25 mouse cellular contexts compared by ENCODE assay signal in genomic region chr13:93951555-93951954, GRCm38 (mm10).
DNase-seq lines count a peak whose midpoint lies in the region; ATAC-seq lines count a peak whose summit lies in the region.
"Had no signal": no experiment of that assay in that cellular context is flagged by ENCODE, and none has a peak within 500 bp of the region (broad histone marks: within the 10 kb centered on the region; RNA-seq: fewer than 3 reads in every experiment).

No protein-coding gene starts in this region.

- H3K9ac ChIP-seq in heart, embryonic 12.5 days: no peak overlapping the region
- H3K9ac ChIP-seq in heart, embryonic 15.5 days: no peak overlapping the region
- no peak overlapping the region for H3K9ac ChIP-seq in midbrain, embryonic 13.5 days (replicated peaks)
- H3K9ac ChIP-seq: embryonic facial prominence, embryonic 13.5 days; forebrain, embryonic 12.5 days; forebrain, embryonic 15.5 days; hindbrain, embryonic 12.5 days; hindbrain, embryonic 15.5 days had no signal

- no peaks in the 10 kb centered on the region for H3K9me3 ChIP-seq in heart, embryonic 12.5 days (replicated peaks)
- H3K9me3 ChIP-seq in heart, embryonic 15.5 days (replicated peaks): no peaks in the 10 kb centered on the region
- no peaks in the 10 kb centered on the region for H3K9me3 ChIP-seq in midbrain, embryonic 10.5 days (replicated peaks)
- H3K9me3 ChIP-seq in midbrain, embryonic 13.5 days: no peaks in the 10 kb centered on the region
- H3K9me3 ChIP-seq: embryonic facial prominence, embryonic 10.5 days; embryonic facial prominence, embryonic 13.5 days; forebrain, embryonic 12.5 days; forebrain, embryonic 15.5 days; G1E; hindbrain, embryonic 12.5 days; hindbrain, embryonic 15.5 days had no signal

- DNase-seq in heart, adult 11 months: peak; percentile 72
- DNase-seq in heart, postnatal 14 days: no peak
- no peak for DNase-seq in heart, postnatal 25 days (ENCODE audit: low spot score)
- no peak for DNase-seq in heart, postnatal 10 days
- DNase-seq in midbrain, embryonic 10.5 days (ENCODE audit: low spot score): no peak
- DNase-seq: B cell, adult 2 months; cerebellum, adult 11-12 months; cerebellum, adult 8-10 months; cerebellum, postnatal 10 days; cerebellum, postnatal 36 days; gastrocnemius, postnatal 25 days had no signal

- no peaks in the 10 kb centered on the region for H3K27me3 ChIP-seq in heart, embryonic 12.5 days (replicated peaks)
- no peaks in the 10 kb centered on the region for H3K27me3 ChIP-seq in heart, embryonic 15.5 days
- no peaks in the 10 kb centered on the region for H3K27me3 ChIP-seq in midbrain, embryonic 10.5 days (ENCODE audit: low read depth, poor library complexity, severe bottlenecking)
- H3K27me3 ChIP-seq in midbrain, embryonic 13.5 days: no peaks in the 10 kb centered on the region
- H3K27me3 ChIP-seq: CH12.LX; embryonic facial prominence, embryonic 13.5 days; forebrain, embryonic 12.5 days; forebrain, embryonic 15.5 days; hindbrain, embryonic 12.5 days; hindbrain, embryonic 15.5 days; Patski had no signal

- peaks cover 25% of the 10 kb centered on the region for H3K4me1 ChIP-seq in heart, embryonic 12.5 days (replicated peaks)
- H3K4me1 ChIP-seq in heart, embryonic 15.5 days (replicated peaks): peaks cover 16% of the 10 kb centered on the region
- no peaks in the 10 kb centered on the region for H3K4me1 ChIP-seq in midbrain, embryonic 10.5 days
- no peaks in the 10 kb centered on the region for H3K4me1 ChIP-seq in midbrain, embryonic 13.5 days (replicated peaks)
- H3K4me1 ChIP-seq: forebrain, embryonic 12.5 days; forebrain, embryonic 15.5 days; hindbrain, embryonic 12.5 days; hindbrain, embryonic 15.5 days had no signal

- WGBS in heart, embryonic 12.5 days: 5% methylated on average over 6 of the region's 6 CpGs
- WGBS in heart, embryonic 15.5 days: 16% methylated on average over 6 of the region's 6 CpGs
- WGBS in midbrain, embryonic 10.5 days: 61% methylated on average over 6 of the region's 6 CpGs
- WGBS in midbrain, embryonic 13.5 days: 71% methylated on average over 6 of the region's 6 CpGs

- peak overlapping the region; percentile 20 for H3K4me2 ChIP-seq in heart, embryonic 12.5 days
- no peak overlapping the region for H3K4me2 ChIP-seq in heart, embryonic 15.5 days
- no peak overlapping the region for H3K4me2 ChIP-seq in midbrain, embryonic 13.5 days (replicated peaks)
- H3K4me2 ChIP-seq: embryonic facial prominence, embryonic 13.5 days; forebrain, embryonic 12.5 days; forebrain, embryonic 15.5 days; hindbrain, embryonic 12.5 days; hindbrain, embryonic 15.5 days had no signal

- no peak overlapping the region for H3K4me3 ChIP-seq in heart, embryonic 12.5 days
- no peak overlapping the region for H3K4me3 ChIP-seq in heart, embryonic 15.5 days
- no peak overlapping the region for H3K4me3 ChIP-seq in midbrain, embryonic 10.5 days
- no peak overlapping the region for H3K4me3 ChIP-seq in midbrain, embryonic 13.5 days (replicated peaks)
- H3K4me3 ChIP-seq: embryonic facial prominence, embryonic 10.5 days; embryonic facial prominence, embryonic 13.5 days; erythroblast, embryonic 14.5 days; forebrain, embryonic 12.5 days; forebrain, embryonic 15.5 days; hindbrain, embryonic 12.5 days; hindbrain, embryonic 15.5 days had no signal

- no peaks in the 10 kb centered on the region for H3K36me3 ChIP-seq in heart, embryonic 12.5 days
- no peaks in the 10 kb centered on the region for H3K36me3 ChIP-seq in heart, embryonic 15.5 days
- H3K36me3 ChIP-seq in midbrain, embryonic 10.5 days: no peaks in the 10 kb centered on the region
- H3K36me3 ChIP-seq in midbrain, embryonic 13.5 days: no peaks in the 10 kb centered on the region
- H3K36me3 ChIP-seq: embryonic facial prominence, embryonic 10.5 days; embryonic facial prominence, embryonic 13.5 days; forebrain, embryonic 12.5 days; forebrain, embryonic 15.5 days; G1E; hindbrain, embryonic 12.5 days; hindbrain, embryonic 15.5 days had no signal

- 0 out of 2 replicates have a peak, but pooled peaks have one; percentile 15 for ATAC-seq in heart, embryonic 12.5 days (ENCODE audit: insufficient number of reproducible peaks, low FRiP score)
- no peak for ATAC-seq in heart, embryonic 15.5 days (replicated peaks; ENCODE audit: insufficient number of reproducible peaks, insufficient read depth, low FRiP score, low read depth)
- ATAC-seq in midbrain, embryonic 13.5 days: no peak
- ATAC-seq: forebrain, embryonic 15.5 days; intestine, postnatal 0 days; Patski had no signal

- intact Hi-C loops in heart, postnatal 14 days (cut with DNase I): no loop called here
- intact Hi-C loops in heart, postnatal 25 days (cut with DNase I): no loop called here
- intact Hi-C loops in heart, postnatal 10 days (cut with DNase I): no loop called here

- H3K27ac ChIP-seq in heart, embryonic 12.5 days (ENCODE audit: poor library complexity, severe bottlenecking): peak overlapping the region; percentile 65
- peak overlapping the region; percentile 25; the same call in 1 of the 2 replicates for H3K27ac ChIP-seq in heart, embryonic 15.5 days
- H3K27ac ChIP-seq in midbrain, embryonic 10.5 days (replicated peaks): 0 out of 2 replicates have a peak overlapping the region, but pooled peaks have one; percentile 1
- no peak overlapping the region for H3K27ac ChIP-seq in midbrain, embryonic 13.5 days
- H3K27ac ChIP-seq: embryonic facial prominence, embryonic 13.5 days; forebrain, embryonic 12.5 days; forebrain, embryonic 15.5 days; hindbrain, embryonic 12.5 days; hindbrain, embryonic 15.5 days had no signal
